Mouse (Mus musculus): Measurements from ENCODE around the gene Pagr1b. TPM values are rescaled to one million over a fixed set of nuclear protein-coding genes. Genes with fewer than 3 reads are reported as not detected.

Pagr1b gene
- polyA plus RNA-seq, 1 experiment from 2014 or later: 0.31 TPM

DNA sequence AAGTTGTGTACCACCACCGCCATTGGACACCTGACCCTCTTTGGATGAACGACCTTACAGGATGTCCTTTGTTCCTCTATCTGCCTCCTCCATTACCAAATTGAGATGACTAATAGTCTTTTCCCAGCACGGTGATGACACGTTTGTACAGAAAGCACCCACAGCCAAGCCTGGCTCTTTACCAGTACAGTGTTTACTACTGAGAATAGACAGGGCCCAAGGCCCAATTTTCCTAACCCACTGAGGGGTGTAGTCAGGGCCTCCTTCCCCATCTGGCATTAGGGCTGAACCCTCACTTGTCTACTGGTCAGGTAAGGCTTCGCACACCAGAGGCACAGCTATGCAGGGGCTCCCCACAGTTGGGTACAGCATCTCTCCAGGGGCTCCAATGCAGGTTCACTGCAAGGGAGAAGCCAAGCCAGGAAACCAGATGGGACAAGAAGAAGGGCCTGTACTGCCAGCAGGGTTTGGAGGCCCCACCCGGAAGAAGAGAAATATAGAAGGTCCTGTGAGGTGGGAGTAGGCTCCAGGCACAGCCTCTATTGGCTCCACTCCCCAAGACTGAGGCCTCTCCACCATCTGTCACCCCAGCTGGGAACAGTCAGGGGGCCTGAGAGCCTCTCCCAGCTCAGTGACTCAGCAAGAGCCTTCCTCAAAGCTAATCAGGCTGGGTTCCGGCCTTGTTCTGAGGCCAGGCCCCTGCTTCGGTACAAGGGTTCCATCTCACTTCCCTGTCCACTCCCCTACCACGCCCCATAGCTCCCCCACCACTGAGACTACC is 7.9 kb downstream of the Pagr1b start:
- 50% methylated on average over 9 of the region's 9 CpGs for WGBS
- peak overlapping the region; percentile 54 for H3K27ac ChIP-seq (ENCODE audit: low read depth, low read length)

DNA sequence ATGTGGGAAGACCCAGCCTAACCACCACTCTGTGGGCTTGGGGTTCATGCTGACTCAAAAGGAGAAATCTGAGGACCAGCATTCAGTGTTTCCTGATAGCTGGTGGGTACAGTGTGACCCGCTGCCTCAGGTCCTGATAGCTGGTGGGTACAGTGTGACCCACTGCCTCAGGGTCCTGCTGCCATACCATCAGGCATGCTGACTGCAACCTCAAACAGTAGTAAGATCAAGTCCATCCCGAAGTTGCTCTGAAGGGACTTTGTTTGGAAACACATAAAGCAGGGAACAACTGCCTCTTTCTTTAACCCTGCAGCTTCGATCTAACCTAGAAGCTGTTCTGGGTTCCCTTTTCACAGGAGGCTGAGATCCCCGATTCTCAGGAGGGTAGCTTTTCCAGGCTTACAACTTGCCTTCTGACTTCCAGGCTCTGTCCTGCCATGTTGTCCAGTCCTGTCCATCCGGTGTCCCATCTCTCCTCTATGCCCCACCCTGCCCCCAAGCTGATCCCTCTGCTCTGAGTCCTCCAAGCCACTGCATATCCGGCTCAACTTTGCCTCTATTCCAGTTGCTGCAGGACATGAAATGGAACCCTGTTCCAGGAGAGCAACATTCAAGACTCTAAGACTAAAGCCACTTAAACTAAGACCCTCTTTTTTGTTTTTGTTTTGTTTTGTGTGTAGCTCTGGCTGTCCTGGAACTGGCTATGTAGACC is 8.8 kb downstream of the Pagr1b start:
- no peak for ATAC-seq
- Histone ChIP-seq H3K9ac (ENCODE audit: low read depth, low read length) (no peak overlapping the region), H3K9me3 (ENCODE audit: control insufficient read depth, low read length) (no peaks in the 10 kb centered on the region), H3K4me2 (ENCODE audit: low read length) (no peak overlapping the region), H3K4me1 (ENCODE audit: control insufficient read depth, insufficient read depth, low read depth, low read length) (no peaks in the 10 kb centered on the region; the same call in 1 of the 2 replicates), H3K27me3 (replicated peaks; ENCODE audit: control insufficient read depth, insufficient read depth, low read length) (no peaks in the 10 kb centered on the region), H3K36me3 (ENCODE audit: control insufficient read depth, insufficient read depth, low read length) (no peaks in the 10 kb centered on the region), H3K27ac (ENCODE audit: low read depth, low read length) (no peak overlapping the region), H3K4me3 (ENCODE audit: low read length) (no peak overlapping the region)
- 88% methylated on average over 6 of the region's 6 CpGs for whole genome bisulfite sequencing

More for the DNA sequence above, 7.9 kb downstream of the Pagr1b start:
- H3K4me1 ChIP-seq (ENCODE audit: control insufficient read depth, insufficient read depth, low read depth, low read length): no peaks in the 10 kb centered on the region; the same call in 1 of the 2 replicates
- no peaks in the 10 kb centered on the region for H3K27me3 ChIP-seq (replicated peaks; ENCODE audit: control insufficient read depth, insufficient read depth, low read length)
- no peak overlapping the region for H3K4me2 ChIP-seq (ENCODE audit: low read length)
- peak overlapping the region; percentile 10; the same call in 1 of the 2 replicates for H3K9ac ChIP-seq (ENCODE audit: low read depth, low read length)
- H3K36me3 ChIP-seq (ENCODE audit: control insufficient read depth, insufficient read depth, low read length): no peaks in the 10 kb centered on the region
- no peak overlapping the region for H3K4me3 ChIP-seq (ENCODE audit: low read length)
- peak; percentile 82 for ATAC-seq
- no peaks in the 10 kb centered on the region for H3K9me3 ChIP-seq (ENCODE audit: control insufficient read depth, low read length)

DNA sequence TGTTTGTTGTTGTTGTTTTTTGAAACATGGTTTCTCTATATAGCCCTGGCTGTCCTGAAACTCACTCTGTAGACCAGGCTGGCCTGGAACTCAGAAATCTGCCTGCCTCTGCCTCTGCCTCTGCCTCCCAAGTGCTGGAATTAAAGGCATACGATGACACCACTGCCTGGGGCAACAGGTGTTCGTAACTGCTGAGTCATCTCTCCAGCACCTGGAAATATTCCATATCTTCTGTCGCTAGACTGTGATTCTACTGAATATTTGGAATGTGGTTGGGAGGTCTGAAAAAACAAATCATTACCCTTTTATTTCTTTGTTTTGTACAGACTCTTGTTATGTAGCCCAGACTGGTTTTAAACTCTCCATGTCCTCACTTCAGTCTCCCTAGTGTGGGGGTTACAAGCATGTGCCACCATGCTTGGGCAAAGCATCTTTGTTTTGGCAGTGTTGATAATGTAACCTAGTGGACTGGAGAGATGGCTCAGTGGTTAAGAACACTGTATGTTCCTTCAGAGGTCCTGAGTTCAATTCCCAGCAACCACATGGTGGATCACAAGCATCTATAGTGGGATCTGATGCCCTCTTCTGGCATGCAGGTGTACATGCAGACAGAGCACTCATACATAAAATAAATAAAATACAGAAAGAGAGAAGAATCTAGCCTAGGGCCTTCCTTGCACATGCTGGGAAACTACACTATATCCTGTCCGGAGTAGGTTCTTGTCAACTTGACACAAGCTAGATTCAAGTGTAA is 12.0 kb downstream of the Pagr1b start:
- H3K4me1 ChIP-seq (ENCODE audit: control insufficient read depth, insufficient read depth, low read depth, low read length): no peaks in the 10 kb centered on the region; the same call in 1 of the 2 replicates
- H3K27ac ChIP-seq (ENCODE audit: low read depth, low read length): no peak overlapping the region
- H3K27me3 ChIP-seq (replicated peaks; ENCODE audit: control insufficient read depth, insufficient read depth, low read length): no peaks in the 10 kb centered on the region
- WGBS: 93% methylated on average over 4 of the region's 4 CpGs
- H3K9me3 ChIP-seq (ENCODE audit: control insufficient read depth, low read length): no peaks in the 10 kb centered on the region
- no peak overlapping the region for H3K4me2 ChIP-seq (ENCODE audit: low read length)
- H3K36me3 ChIP-seq (ENCODE audit: control insufficient read depth, insufficient read depth, low read length): no peaks in the 10 kb centered on the region
- ATAC-seq: no peak
- no peak overlapping the region for H3K4me3 ChIP-seq (ENCODE audit: low read length)
- H3K9ac ChIP-seq (ENCODE audit: low read depth, low read length): no peak overlapping the region

DNA sequence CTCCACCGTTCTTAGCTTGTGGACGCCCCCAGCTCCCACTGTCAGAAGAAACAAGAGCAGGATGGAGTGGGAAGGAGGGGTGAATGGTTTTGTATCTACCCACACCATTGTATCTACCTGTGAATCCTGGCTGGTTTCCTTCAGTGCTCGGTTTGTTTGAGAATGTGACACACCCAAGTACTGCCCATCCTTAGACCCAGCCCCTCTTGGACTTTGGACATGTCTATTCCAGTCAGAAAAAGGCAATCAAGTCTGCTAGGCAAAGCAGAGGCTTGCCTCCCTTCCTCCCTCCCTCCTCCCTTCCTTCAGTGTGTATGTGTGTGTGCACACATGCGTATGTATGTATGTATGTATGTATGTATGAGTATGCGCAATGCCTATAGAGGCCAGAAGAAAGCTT is 12.7 kb downstream of the Pagr1b start:
- Histone ChIP-seq H3K27me3 (replicated peaks; ENCODE audit: control insufficient read depth, insufficient read depth, low read length) (no peaks in the 10 kb centered on the region), H3K4me3 (ENCODE audit: low read length) (no peak overlapping the region), H3K4me1 (ENCODE audit: control insufficient read depth, insufficient read depth, low read depth, low read length) (no peaks in the 10 kb centered on the region; the same call in 1 of the 2 replicates), H3K27ac (ENCODE audit: low read depth, low read length) (no peak overlapping the region), H3K4me2 (ENCODE audit: low read length) (no peak overlapping the region), H3K9ac (ENCODE audit: low read depth, low read length) (no peak overlapping the region), H3K9me3 (ENCODE audit: control insufficient read depth, low read length) (no peaks in the 10 kb centered on the region), H3K36me3 (ENCODE audit: control insufficient read depth, insufficient read depth, low read length) (no peaks in the 10 kb centered on the region)
- no peak for ATAC-seq
- 86% methylated on average over 5 of the region's 5 CpGs for WGBS

DNA sequence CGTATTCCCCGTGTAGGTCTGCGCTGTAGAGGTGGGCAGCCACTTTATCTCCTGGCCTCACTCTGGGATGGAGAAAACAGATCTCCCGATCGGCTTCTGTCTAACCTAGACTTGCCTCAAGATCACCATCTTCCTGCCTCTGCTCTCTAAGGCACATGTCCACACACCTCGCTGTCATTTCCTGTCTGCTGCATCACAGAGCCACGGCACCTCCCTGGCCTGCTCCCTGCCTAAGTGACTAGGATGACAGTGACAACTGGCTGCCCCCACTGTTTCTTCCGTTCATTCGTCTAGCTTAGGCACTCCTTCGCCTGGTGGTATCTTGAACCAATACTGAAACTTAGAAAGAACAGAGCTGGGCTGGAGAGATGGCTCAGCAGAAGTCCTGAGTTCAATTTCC is 16.7 kb downstream of the Pagr1b start:
- WGBS: 84% methylated on average over 10 of the region's 10 CpGs
- no peaks in the 10 kb centered on the region for H3K9me3 ChIP-seq (ENCODE audit: control insufficient read depth, low read length)
- H3K36me3 ChIP-seq (ENCODE audit: control insufficient read depth, insufficient read depth, low read length): no peaks in the 10 kb centered on the region
- H3K9ac ChIP-seq (ENCODE audit: low read depth, low read length): no peak overlapping the region
- no peak for ATAC-seq
- H3K4me1 ChIP-seq (ENCODE audit: control insufficient read depth, insufficient read depth, low read depth, low read length): no peaks in the 10 kb centered on the region
- H3K4me3 ChIP-seq (ENCODE audit: low read length): no peak overlapping the region
- H3K27ac ChIP-seq (ENCODE audit: low read depth, low read length): no peak overlapping the region
- H3K27me3 ChIP-seq (replicated peaks; ENCODE audit: control insufficient read depth, insufficient read depth, low read length): no peaks in the 10 kb centered on the region
- no peak overlapping the region for H3K4me2 ChIP-seq (ENCODE audit: low read length)

DNA sequence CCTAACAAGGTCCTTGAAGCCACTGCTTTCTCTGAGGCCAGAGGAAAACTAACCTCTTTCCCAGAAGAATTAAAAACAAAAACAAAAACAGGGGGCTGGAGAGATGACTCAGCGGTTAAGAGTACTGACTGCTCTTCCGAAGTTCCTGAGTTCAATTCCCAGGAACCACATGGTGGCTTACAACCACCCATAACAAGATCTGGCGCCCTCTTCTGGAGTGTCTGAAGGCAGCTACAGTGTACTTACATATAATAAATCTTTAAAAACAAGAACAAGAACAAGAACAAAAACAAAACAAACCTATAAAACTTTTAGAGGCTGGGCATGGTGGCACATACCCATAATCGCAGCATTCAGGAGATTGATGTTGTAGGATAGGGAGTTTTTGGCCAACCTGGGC is 19.8 kb downstream of the Pagr1b start:
- no peaks in the 10 kb centered on the region for H3K4me1 ChIP-seq (ENCODE audit: control insufficient read depth, insufficient read depth, low read depth, low read length)

DNA sequence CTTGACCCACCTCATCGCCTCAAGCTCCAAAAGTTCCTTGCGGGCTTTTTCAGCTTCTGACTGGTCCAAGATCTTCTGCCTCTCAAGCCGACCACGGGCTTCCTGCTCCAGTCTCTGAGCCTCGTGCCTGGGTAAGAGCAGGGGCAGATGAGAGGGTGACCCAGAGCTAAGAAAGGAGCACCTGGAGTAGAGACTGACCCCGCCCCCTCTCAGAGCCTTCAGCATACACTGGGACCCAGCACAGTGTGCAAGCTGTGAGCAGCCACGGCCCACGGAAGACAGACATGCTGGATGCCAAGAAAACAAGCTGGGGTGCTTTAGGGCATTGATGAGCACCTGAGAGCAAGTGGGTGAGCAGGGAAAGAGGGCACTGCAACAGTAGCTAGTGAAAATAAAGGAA is 27.5 kb downstream of the Pagr1b start:
- no peak overlapping the region for H3K4me2 ChIP-seq (ENCODE audit: low read length)
- no peak overlapping the region for H3K4me3 ChIP-seq (ENCODE audit: low read length)
- no peaks in the 10 kb centered on the region for H3K27me3 ChIP-seq (replicated peaks; ENCODE audit: control insufficient read depth, insufficient read depth, low read length)
- no peak for ATAC-seq
- no peaks in the 10 kb centered on the region for H3K4me1 ChIP-seq (ENCODE audit: control insufficient read depth, insufficient read depth, low read depth, low read length)
- no peaks in the 10 kb centered on the region for H3K9me3 ChIP-seq (ENCODE audit: control insufficient read depth, low read length)
- no peaks in the 10 kb centered on the region for H3K36me3 ChIP-seq (ENCODE audit: control insufficient read depth, insufficient read depth, low read length)
- WGBS: 78% methylated on average over 8 of the region's 8 CpGs
- no peak overlapping the region for H3K9ac ChIP-seq (ENCODE audit: low read depth, low read length)
- no peak overlapping the region for H3K27ac ChIP-seq (ENCODE audit: low read depth, low read length)

More for the DNA sequence above, 19.8 kb downstream of the Pagr1b start:
- ATAC-seq: no peak
- Histone ChIP-seq H3K9me3 (ENCODE audit: control insufficient read depth, low read length) (no peaks in the 10 kb centered on the region), H3K36me3 (ENCODE audit: control insufficient read depth, insufficient read depth, low read length) (no peaks in the 10 kb centered on the region), H3K27ac (ENCODE audit: low read depth, low read length) (no peak overlapping the region), H3K4me2 (ENCODE audit: low read length) (no peak overlapping the region), H3K4me3 (ENCODE audit: low read length) (no peak overlapping the region), H3K9ac (ENCODE audit: low read depth, low read length) (no peak overlapping the region), H3K27me3 (replicated peaks; ENCODE audit: control insufficient read depth, insufficient read depth, low read length) (no peaks in the 10 kb centered on the region)
- 85% methylated on average over 4 of the region's 4 CpGs for WGBS

DNA sequence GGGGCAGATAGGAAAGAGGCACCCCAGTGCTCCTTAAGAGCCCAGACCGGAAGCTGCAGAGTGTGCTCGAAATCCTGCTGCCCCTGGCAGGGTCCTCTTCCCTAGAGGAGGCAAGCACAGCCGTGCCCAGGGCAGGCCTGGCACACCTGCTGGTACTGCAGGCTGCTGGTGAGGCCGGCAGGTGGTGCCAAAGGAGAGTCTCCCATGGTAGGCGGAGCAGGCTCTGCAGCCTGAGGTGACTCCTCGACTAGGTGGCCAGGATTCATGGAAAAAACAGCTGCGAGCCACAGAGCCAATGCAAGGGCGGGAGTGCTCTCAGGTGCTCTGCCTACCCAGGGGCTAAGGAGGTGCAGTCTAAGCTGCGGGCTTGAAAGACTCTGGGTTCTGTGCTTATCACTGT is 30.0 kb downstream of the Pagr1b start:
- Histone ChIP-seq H3K9ac (ENCODE audit: low read depth, low read length) (no peak overlapping the region), H3K27me3 (replicated peaks; ENCODE audit: control insufficient read depth, insufficient read depth, low read length) (no peaks in the 10 kb centered on the region), H3K9me3 (ENCODE audit: control insufficient read depth, low read length) (no peaks in the 10 kb centered on the region), H3K4me3 (ENCODE audit: low read length) (no peak overlapping the region), H3K4me2 (ENCODE audit: low read length) (no peak overlapping the region), H3K27ac (ENCODE audit: low read depth, low read length) (no peak overlapping the region), H3K36me3 (ENCODE audit: control insufficient read depth, insufficient read depth, low read length) (no peaks in the 10 kb centered on the region), H3K4me1 (ENCODE audit: control insufficient read depth, insufficient read depth, low read depth, low read length) (no peaks in the 10 kb centered on the region)
- 41% methylated on average over 9 of the region's 9 CpGs for WGBS
- no peak for ATAC-seq

Measured in hindbrain, embryonic 16.5 days (tissue).